Mouse (Mus musculus) MEL-GATA-1-ER (cell line): ENCODE data around the gene Mst1r.
A peak's percentile ranks its signal among the peaks of the same experiment; 100 is the strongest.

Source experiments
- DNase-seq: peaks from one replicate; pipeline ENCODE4 v3.0.0-alpha.2; 2012; ENCODE audit warnings: low read depth; ENCODE audit errors: extremely low read depth

Gene Mst1r

DNA sequence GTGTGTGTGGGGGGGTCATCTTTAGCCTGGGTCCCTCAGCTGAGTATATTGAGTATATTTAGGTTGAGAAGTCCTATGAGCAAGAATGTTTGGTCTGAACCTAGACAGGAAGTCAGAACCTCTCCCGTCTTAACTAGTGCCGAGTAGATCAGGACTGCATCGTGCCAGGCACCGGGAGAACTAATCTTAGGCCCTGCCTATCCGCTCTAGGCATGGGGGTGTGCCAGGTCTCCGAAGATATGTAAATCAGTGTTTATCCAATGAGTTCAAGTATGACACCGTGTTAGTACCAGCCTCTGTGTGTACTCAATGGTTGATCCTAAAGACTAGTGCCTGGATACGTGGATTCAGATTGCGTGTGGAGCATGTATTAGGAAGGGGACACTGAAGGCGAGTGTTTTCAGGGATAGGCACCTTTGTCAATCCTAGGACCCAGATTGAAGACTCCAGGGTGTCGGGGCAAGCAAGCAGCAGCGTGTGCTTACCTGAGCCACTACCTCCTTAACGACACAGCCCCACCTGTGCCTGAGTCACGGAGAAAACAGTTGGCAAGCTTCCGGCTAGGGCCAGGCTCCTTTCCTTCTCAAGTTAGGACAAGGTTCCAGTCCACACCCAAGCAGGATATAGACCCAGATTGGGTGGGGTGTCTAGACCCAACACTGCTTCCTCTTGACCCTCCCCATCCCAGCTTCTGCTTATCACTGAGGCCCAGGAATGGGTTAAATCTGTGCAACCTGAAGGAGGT is 3.5 kb downstream of the Mst1r start:
- DNase-seq, result no peak

DNA sequence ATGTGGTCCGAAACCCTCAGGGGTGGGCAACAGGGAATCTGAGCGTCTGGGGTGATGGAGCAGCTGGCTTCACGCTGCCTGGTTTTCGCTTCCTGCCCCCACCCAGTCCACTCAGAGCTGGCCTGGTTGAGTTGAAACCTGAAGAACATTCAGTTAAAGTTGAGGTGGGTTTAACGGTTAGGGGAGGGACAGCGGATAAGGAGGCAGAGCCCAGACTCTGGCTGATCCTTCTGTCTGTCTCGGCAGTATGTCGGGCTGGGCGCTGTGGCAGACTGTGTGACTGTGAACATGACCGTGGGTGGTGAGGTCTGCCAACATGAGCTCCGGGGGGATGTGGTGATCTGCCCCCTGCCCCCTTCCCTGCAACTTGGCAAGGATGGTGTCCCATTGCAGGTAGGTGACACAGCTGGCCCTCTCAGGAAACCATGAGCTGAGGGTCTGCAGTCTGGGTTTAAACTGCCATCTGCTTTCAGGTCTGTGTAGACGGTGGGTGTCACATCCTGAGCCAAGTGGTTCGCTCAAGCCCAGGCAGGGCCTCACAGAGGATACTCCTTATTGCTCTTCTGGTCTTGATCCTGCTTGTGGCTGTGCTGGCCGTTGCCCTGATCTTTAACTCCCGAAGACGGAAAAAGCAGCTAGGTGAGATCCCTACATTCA is 8.2 kb downstream of the Mst1r start:
- DNase-seq, result peak; percentile 49

DNA sequence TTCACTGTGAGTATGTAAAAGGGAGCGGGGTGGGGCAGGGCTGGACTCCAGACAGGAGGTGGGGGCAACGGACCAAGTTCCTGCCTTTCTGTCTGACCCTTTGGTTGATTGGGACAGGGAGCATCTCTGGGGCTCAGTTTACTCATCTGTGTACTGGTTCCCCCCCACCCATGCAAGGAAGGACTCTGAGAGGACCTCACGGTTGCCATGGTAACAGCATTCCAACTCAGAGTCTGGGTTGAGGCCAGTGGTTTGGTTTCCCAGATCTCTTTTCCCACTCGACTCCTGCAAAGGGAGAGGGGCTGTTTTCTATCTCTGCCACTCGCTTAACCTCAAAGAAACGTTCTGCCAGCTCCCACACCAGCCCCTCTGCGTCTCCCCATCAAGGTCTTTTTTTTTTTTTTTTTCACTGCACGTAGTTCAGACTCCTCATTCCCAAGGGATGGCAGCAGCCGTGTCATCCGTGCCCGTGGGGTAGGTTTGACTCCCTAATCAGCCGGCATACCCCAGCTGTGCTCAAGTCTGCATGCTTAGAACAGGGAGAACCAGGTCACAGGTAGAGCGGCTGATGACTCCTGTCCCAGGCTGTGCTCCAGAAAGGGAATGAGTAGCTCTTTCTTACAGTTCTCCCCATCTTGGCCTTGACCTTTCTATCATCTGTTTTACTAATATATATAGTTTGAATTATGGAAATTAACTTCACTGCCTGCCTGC is 11.4 kb downstream of the Mst1r start:
- no peak for DNase-seq

- no peak for DNase-seq
These were observed 12.2 kb downstream of the Mst1r start for GRCm38 (mm10) chr9:107918884-107919283.

- DNase-seq, result no peak
These were observed 12.8 kb downstream of the Mst1r start for GRCm38 (mm10) chr9:107919441-107919840.

DNA sequence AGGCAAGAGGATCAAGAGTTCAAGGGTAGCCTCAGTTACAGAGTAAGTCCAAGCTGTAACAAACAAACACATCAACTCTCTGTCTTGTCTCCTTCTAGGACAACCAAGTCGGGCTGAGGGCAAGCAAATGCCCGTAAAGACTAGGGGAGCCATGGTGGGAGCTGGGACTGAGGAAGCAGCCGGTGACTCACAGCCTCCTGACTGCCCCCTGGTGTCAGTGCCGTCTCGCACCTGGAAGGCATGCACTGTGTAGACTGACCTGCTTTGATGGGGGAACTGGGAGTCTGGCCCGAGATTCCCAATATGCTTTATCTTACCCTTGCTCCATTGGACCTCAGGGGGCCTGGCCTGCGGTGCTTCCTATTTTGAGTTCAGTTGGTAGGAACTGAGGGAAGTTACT is 16.3 kb downstream of the Mst1r start:
- no peak for DNase-seq

DNA sequence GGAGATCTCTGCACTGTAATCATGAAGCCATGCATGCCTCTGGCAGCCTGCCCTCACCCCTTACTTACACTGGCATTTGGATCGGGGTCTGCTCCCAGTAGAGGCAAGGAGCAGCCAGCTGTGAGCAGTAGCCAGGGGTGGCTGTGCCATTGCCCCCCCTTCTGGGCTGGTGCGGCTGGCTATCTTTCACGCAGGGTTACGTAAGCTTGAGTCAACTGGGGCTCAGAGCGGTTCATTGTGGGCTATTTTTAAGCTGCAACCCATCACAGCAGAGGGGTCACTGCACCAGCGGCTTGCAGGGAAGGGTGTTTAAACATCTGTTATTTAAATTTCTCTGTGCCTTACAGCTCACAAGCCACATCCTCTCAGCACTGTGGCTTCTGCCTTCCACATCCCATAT is 17.3 kb downstream of the Mst1r start:
- DNase-seq, result no peak

DNA sequence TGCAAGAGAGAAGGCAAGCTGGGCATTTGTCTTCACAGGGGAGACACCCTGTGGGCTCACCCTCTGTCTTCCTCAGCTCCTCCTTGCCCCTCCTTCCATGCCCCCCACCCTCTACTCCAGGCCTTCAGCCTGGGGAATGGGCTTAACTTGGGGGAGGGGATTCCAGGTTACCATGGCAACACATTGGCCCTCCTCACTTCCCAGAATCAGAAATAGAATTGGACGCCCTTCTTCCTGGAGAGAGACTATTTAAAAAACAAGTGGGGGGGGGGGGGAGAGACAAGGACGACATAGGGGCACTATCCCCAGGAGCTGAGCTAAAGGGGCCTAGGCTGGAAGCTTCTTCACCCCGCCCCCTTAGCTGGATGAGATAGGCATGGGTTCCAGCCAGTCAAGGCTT is 18.6 kb downstream of the Mst1r start:
- DNase-seq, result no peak

- DNase-seq, result no peak
These were observed 20.3 kb downstream of the Mst1r start for GRCm38 (mm10) chr9:107926920-107927420.

- no peak for DNase-seq
These were observed 21.1 kb downstream of the Mst1r start for GRCm38 (mm10) chr9:107927749-107928148.

- DNase-seq, result no peak
These were observed 21.5 kb downstream of the Mst1r start, which contains the start of gene Actl11 for GRCm38 (mm10) chr9:107928169-107928568. Gene Actl11, plus strand, starts transcription at chr9:107928469.

DNA sequence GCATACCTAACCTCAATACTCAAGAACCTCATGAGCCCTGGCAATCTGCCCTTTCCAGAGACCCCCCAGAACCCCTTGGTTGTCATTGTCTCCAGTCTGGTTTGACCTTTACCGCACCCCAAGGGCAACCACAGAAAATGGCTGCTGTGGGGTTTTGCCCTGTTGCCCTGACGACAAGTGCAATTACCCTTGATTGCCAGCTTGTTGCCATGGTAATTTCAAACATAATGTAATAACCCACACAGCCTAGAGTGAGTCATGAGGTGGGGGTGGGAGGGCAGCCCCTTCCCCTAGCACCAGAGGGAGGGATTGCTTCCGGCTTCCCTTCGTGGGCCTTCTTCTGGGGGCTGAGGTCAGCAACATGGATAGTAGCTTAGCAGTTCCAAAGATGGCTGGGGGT is 25.5 kb downstream of the Mst1r start:
- DNase-seq, result no peak

DNA sequence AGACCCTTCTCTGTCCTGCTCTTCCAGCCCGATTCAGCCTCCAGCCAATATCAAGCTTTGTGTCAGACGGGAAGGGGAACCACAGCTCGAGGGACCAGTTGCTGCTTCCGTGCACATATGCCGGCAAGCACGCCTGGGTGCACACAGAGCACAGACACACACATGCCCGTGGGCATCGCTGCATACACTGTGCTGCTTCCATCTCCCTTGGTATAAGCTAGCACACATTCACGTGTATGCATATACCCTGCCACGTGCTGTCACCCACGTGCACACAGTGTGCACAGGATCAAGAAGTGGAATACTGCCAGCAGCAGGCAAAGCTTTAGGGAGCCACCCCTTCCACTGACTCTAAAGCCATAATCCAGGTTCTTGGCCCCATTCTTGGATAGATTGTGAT is 27.5 kb downstream of the Mst1r start:
- DNase-seq, result no peak

GRCm38 (mm10) chr9:107935374-107935773 is 28.7 kb downstream of the Mst1r start, which contains the start of gene Camkv:
Gene Camkv, plus strand, starts transcription at chr9:107935674.
- DNase-seq, result no peak

GRCm38 (mm10) chr9:107935790-107936214 is 29.1 kb downstream of the Mst1r start:
- no peak for DNase-seq

DNA sequence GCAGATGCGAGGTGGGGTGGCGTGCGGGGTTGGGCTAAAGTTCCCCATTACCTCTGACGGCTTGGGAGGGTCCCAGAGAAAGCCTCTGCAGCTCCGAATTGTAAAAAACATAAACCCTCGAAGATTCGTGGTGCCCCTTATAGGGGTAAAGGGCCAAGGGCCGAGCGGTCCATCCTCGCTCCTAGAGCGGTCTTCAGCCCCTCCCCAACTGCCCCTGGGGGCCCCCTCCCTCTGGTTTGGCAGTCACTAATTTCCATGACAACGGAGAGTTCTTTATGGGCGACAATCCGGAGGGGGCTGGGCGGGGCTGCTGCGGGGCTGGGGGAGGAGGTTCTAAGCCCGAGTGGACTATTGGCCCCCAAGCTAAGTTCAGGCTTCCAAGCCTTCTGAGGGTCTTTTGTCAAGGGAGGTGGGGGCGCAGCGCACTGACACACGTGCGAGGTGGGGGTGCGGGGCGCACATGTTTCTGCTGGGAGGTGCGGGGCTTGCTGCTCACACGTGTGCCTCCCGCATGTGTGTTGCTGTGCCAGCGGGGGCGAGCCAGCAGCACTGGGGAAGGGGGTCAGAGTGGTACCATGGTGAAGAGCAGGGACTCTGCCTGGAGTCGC is 29.6 kb downstream of the Mst1r start:
- no peak for DNase-seq

DNA sequence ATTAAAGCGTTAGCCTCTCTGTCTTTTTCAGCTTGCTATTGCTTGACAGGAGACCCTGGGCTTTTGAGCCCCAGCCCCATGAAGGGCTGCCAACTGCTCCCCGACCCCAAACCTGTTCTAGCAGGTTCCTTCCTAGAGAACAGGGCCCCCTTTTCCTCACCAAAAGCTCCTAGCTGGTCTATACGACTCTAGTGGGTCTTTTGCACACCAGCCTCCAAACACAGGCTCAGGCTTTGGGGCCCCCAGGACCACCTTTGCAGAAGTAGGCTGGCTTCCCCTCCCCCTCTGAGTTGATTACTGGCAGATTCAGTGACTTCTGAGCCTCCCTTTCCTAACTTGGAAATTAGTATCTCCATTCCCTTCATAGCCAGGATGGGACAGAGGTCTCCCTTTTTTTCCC is 30.2 kb downstream of the Mst1r start:
- DNase-seq, result no peak

GRCm38 (mm10) chr9:107947241-107948194 is 40.8 kb downstream of the Mst1r start:
- DNase-seq, result no peak

DNA sequence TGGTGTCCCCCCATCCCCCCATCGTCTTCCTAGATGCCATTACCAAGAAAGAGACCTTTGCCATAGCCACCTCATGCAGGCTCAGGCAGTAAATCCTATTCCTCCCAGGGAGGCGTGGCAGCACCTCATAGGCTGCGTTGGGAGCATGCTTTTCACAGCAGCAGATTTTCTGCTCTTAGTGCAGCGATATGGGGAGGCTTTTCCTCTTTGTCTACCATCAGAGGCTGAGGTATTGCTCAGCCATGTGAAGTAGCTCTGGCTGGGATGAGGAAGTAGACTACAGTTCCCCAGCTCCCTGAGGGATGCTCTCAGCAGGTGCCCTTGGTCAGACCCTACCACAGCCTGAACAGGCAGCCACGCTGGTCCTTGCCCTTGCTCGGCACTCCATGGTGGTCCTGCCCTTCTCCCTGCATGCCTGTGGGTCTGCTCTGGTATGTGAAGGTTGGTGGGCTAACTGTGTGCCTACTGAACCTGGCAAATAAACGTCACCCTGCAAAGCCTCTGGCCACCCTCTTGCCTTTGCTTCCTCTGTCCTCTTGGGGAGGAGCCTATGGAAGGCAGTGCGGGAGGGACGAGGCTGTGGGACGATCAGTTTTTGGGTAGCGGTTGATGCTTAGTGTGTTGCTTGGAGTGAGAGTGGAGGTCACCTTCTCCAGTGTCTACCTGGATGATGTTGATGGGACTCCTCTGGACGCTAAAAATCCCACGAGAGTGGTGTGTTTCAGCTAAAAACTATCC is 42.7 kb downstream of the Mst1r start:
- no peak for DNase-seq

- DNase-seq, result no peak
These were observed 43.2 kb downstream of the Mst1r start, which contains the start of gene Traip for GRCm38 (mm10) chr9:107949922-107950235. Gene Traip, plus strand, starts transcription at chr9:107950136.
